Mouse (Mus musculus): ENCODE data around the gene Arhgef16. TPM values are rescaled to one million over a fixed set of nuclear protein-coding genes. Genes with fewer than 3 reads are reported as not detected.

Gene Arhgef16
- total RNA-seq, 2 experiments from 2014 or later, result not detected

DNA sequence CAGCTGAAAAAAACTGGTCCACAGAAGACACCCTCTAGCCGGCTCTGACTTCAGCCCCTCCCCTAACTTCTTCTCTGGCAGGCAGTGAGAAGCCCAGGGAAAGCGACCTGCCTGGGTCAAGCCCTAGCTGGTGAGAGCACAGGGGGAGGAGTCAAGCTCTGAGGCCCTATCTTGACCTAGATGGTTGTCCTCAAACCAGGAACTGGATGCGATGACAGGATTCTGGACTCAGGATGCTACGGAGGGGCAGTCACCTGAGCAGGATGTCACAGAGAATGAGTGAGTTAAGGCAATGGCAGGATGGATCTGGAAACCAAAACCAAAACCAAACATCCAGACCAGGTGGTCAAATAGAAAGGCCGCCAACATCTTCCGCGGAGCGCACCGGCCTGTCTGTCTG is 3.7 kb downstream of the Arhgef16 start:
- 0 out of 2 replicates have a peak, but pooled peaks have one; percentile 14 for ATAC-seq (replicated peaks; ENCODE audit: low FRiP score, poor library complexity, severe bottlenecking)

DNA sequence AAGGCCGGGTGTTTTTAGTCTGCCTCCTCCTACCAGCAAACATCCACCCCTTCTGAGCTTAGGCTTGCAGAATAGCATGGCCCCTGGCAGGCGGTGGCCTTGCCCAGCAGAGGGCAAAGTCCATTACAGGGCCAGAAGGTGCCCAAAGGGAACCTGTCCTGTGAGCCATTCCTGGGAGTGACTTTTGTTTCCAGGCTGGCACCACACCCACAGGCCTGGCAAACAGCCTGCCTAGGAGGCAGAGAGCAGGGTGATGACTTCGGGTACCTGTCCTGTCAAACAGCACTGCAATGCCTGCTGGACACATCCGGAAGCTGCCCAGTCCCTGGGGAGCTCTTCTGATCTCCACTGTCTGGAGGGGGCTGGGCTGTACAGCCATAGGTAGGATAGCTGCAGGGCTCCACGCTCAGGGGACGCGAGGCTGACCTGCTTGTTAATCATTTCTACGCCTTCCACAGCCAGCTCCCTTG is 7.2 kb downstream of the Arhgef16 start:
- ATAC-seq (replicated peaks; ENCODE audit: low FRiP score, poor library complexity, severe bottlenecking), result no peak

DNA sequence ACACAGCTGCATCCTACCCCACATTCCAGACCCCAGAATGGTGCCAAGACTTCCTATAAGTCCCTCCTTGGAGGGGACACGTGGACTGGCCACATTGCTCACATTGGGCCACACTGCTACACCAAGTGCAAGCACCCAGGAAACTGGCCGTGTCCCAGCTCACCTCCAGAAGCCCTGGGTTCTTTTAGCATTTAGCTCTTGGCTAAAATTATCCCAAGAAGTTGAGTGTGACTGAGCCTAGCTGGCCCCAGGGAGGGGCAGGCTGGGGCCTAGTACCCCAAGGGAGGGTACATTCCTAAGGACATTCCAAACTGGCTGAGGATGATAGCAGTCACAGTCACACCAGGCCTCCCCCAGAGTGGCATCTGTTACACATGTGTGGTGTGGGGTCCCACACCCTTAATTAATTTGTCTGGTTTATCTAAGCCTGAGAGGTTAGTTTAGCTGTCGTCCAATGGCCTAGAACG is 7.7 kb downstream of the Arhgef16 start:
- no peak for ATAC-seq (replicated peaks; ENCODE audit: low FRiP score, poor library complexity, severe bottlenecking)

DNA sequence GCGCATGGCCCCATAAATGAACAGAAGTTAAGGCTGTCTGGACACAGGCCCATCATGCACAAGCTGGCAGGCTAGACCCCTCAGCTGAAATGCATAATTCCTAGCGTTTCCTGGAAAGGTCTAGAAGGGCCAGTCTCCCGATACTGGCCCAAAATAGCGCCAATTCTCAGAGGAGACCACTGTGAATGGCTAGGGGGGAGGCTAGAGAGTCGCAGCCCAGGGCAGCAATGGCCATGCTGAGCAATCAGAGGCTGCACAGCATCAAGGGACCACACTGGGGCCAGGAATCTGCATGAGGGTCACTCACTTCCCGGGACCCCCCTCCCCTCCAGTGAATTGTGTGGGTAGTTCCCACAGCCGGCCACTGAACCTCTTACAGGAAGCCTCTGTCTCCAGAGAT is 17.8 kb downstream of the Arhgef16 start:
- ATAC-seq (replicated peaks; ENCODE audit: low FRiP score, poor library complexity, severe bottlenecking), result no peak

DNA sequence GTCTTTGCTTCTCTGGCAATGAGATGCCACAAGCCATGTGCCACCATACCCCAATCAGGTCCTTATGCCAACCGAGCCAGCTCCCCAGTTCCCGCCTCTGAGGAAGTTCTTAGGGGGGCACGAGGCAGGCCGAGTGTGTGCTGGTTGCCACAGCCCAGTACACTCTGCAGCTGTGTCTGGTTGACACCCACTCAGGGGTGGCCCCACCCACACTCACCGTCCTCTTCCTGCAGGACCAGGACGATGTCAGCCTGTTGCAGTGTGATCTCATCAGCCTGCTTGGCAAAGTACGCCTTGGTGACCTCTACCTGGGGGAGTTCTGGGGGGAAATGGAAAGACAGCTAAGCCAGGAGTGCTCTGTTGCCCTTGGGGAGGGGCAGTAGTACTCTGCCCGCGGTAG is 22.0 kb downstream of the Arhgef16 start:
- ATAC-seq (replicated peaks; ENCODE audit: low FRiP score, poor library complexity, severe bottlenecking), result no peak

DNA sequence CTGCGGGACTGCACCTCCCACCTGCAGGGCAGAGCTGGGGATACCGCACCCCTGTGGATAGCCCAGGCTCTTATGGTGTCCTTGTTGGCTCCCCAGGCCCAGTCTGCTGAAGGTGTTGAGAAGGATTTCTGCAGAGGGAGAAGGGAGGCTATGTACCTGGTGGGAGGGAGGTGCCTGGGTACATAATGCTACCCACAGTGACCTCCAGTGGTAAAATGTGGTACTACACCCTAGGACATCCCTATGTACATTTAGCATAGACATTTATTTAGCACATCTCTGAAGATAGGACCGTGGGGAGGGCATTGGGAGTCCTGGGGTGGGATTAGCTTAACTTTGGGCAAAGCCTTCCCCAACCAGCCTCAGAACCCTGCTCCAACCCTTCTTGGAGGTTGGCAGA is 28.5 kb downstream of the Arhgef16 start:
- peak; percentile 61; the same call in 1 of the 2 replicates for ATAC-seq (replicated peaks; ENCODE audit: low FRiP score, poor library complexity, severe bottlenecking)

DNA sequence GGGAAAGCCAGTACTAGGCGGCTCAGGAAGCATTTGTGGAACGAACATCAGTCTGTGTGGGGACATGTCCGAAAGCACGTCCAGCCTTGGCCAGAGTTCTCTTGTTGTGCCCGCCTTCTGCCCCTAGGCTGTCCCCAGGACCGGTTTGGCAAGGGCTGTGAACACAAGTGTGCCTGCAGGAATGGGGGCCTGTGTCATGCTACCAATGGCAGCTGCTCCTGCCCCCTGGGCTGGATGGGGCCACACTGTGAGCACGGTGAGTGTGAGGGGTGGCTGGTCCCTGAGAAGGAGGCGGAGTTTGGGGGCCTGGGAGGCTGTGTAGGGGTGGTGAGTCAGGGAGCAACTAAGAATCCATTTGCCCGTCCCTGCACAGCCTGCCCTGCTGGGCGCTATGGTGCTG is 32.0 kb downstream of the Arhgef16 start:
- no peak for ATAC-seq (replicated peaks; ENCODE audit: low FRiP score, poor library complexity, severe bottlenecking)

DNA sequence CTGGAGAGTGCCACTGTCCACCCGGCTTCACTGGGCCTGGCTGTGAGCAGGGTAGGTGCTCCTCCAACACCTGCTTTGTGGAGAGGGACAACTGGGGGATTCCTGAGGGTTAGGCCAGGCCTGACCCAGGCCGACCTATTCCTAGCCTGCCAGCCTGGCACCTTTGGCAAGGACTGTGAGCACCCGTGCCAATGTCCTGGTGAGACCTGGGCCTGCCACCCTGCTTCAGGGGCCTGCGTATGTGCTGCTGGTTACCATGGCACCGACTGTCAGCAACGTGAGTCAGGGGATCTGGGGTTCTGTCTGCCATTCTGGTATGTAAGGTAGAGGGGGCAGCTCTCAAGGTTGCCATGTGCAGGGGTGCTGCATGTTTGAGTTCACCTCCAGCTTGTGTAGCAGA is 34.0 kb downstream of the Arhgef16 start:
- ATAC-seq (replicated peaks; ENCODE audit: low FRiP score, poor library complexity, severe bottlenecking), result no peak

DNA sequence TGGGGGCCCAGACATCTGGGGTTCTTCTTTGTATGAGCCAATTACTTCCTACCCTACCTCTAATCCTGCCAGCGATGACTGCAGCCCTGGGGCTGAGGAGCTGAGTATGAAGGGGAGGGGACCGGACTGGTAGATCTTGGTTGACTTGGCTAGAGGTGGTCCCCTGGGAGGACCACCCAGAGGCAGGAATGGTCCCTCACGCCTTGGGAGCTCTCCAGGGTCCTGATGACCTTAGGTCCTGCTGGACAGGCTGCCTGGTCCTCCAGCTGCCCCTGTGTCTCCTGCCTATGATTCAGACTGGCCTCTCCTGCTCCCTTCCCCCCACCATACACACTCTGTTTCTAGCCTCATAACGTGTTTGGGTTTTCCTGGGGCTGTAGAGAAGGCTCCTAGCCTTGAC is 39.4 kb downstream of the Arhgef16 start:
- ATAC-seq (replicated peaks; ENCODE audit: low FRiP score, poor library complexity, severe bottlenecking), result no peak

DNA sequence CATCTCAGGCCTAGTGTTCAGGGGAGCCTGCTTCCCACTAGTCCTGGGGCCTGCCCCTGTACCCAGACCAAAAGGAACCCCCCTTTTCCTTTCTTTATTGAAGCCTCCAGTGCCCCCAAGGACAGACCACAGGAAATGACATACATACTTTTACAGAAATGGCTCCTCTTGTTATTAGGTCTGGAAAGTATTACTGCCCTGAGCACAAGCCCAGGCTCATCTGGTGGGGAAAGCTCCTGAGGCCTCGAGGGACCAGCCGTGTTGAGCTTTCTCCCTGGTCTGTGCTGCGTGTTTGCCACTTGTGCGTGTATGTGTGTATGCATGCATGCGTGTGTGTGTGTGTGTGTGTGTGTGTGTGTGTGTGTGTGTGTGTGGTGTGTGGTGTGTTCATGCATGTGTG is 40.7 kb downstream of the Arhgef16 start:
- no peak for ATAC-seq (replicated peaks; ENCODE audit: low FRiP score, poor library complexity, severe bottlenecking)

DNA sequence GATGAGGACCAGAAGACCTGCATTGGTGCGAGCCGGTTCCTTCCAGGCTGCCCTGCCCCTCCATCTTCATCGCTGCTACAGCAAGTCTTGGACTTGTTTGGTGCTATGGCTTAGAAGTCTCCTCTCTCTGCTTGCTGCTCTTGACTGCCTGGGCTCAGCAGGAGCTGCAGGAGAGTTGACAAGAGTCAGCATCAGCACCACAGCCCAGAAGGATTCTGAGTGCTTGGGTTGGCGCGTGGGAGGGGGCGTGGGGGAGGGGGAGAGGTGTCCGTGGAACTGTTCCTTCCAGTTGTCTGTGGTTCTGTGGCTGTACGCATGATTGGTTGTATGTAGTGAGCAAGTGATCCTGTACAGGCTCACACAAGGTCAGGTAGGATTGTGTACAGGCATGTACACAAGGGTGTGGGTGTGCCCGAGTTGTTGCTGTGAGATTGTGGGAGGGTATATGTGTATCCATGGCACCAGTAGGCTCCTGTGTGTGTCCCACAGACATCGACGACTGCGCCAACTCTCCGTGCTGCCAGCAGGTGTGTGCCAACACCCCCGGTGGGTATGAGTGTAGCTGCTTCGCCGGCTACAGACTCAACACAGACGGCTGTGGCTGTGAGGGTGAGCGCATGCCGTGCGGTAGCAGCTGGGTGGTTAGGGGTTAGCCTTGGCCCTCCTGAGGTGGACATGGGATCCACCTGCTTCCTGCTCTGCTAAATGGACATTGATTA is 48.8 kb downstream of the Arhgef16 start:
- no peak for ATAC-seq (replicated peaks; ENCODE audit: low FRiP score, poor library complexity, severe bottlenecking)

DNA sequence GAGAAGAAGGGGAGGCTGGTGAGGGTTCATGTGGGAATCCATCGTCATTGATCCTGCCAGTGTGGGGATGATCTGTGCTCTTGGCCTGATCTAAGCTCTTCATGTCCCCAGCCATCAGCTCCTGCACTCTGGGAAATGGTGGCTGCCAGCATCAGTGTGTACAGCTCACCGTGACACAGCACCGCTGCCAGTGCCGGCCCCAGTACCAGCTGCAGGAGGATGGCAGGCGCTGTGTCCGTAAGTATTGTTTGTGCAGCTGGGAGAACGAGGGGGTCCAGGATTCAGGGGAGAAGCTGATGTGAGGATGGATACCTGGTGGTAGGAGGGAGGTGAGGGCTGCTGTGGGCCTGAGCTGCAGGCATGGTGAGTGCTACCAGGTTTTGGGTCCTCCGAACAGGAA is 52.2 kb downstream of the Arhgef16 start:
- no peak for ATAC-seq (replicated peaks; ENCODE audit: low FRiP score, poor library complexity, severe bottlenecking)

DNA sequence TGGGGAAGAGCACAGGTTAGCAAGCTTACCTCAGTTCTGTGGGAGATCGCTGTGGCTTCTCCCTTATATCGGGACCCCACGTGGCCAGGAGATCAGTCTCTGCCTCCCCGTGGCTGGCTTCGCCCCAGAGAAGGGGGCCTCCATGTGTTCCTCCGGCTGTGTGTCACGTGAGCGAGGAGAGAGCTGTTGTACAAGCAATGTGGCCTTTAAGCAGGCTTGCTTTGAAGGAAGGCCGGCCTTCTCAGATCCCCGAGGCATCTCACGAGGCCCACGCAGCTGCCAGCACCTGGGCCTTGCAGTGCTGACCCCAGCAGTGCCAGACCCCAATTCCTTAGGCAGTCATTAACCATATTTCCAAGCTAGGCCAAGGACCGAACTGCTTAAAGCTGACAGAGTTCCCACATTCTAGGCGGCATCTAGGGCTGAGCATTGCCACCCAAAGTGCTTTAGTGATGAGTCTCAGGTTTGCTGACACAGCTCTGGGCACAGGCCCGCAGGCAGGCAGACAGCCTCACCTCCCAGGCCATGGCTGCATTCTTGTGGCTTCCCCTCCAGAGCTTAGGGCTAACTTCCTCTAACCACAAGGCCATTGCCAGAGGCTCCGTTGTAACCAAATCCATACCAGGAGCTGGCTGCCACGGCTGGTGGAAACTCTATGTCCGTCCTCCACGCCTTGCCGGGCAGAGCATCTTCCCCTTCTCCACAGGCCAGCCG is 53.2 kb downstream of the Arhgef16 start:
- no peak for ATAC-seq (replicated peaks; ENCODE audit: low FRiP score, poor library complexity, severe bottlenecking)

DNA sequence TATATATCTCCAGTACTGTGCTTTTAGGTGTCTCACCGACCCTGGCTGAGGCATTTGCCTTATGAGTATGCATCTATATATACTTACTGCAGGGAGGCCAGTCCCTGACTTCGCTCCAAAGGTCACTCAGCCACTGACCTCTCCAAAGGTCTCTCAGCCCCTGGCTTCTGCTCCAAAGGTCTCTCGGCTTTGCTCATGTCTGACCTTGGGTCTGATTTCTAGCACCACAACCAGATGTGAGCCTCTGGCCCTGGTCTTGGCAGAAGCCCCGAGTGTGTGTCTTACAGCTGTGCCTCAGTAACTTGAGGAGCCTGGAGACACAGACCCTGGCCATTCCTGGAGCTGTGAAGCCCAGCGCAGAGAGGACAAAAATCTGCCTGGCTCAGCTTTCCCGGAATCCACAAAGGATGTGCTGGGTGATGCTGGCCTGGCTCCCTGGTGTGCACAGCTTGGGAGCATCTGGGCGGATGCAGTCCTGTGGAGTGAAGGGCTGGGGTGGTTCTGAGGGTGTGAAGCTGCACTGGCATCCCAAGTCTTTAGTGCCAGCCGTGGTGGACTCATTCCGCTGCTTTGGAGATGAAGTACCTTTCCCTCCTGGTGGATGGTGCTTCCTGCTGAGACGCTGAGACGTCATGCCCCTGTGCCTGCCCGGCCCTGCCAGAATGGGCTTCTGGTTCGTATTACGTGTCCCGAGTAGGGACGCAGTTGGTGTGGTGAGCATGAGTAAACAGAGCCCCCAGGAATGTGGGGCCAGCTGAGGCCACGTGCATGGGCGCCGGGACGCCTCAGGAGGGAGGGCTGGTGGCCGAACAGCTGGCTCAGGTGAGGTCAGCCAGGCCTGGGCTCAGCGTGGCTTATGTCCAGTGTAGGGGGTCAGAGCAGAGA is 54.0 kb downstream of the Arhgef16 start:
- no peak for ATAC-seq (replicated peaks; ENCODE audit: low FRiP score, poor library complexity, severe bottlenecking)

DNA sequence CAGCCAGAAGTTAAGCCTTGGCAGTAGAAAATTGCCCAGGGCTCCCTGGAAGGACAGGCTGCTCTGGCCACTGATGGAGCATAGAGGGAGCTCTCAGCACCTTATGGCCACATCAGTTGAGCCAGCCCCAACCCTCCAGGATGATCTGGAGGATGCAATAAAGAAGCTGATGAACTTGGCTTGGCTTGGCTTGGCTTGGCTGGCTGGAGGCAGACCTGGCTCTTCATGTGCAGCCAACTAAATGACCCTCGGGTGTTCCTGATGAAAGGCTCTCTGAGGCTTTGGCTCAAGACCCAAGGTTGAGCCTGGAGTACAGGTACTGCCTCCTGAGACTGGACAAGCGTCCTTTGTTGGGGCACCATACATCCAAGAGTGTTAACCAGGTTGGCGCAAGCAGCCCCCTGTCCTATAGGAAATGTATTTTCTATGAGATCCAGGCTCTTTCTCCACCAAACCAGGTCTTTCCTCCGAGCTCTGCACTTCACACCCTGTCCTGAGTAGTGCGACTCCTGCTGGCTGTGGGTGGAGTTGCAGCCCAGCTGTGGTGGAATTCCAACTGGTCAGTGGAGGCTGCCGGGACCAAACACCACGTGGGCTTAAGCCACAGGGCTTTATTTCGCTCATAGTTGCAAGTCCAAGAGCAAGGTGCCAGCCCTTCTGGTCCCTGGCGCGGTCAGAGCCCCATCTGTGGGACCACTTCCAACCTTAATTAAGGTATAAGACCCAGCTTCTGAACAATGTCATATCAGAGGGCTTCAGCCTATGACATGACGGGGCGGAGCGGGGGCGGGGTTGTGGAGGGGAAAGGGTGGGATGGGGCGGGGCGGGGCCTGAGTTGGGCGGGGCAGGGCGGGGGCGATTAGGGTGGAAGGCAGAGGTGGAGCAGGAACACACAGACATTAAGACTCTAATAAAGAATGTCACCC is 55.1 kb downstream of the Arhgef16 start:
- ATAC-seq (replicated peaks; ENCODE audit: low FRiP score, poor library complexity, severe bottlenecking), result peak; percentile 74

DNA sequence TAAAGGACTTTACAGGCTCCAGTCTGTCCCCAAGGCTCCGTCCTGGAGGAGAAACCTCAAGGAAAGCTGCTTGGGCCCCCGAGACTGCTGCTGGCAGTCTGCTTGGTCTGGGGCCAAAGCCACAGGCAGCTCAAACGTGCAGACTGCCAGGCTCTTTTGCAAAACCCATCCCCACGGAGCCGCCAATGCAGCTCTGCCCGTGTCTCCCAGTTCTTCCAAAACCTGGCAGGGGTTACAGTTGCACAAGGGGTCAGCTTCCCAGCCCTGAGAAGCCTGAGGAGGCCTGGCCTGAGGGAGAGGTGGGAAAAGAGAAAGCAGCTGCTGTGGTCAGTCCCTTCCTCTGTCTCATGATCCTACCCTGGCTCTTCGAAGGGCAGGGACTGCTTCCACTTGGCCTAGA is 56.1 kb downstream of the Arhgef16 start:
- ATAC-seq (replicated peaks; ENCODE audit: low FRiP score, poor library complexity, severe bottlenecking), result no peak

DNA sequence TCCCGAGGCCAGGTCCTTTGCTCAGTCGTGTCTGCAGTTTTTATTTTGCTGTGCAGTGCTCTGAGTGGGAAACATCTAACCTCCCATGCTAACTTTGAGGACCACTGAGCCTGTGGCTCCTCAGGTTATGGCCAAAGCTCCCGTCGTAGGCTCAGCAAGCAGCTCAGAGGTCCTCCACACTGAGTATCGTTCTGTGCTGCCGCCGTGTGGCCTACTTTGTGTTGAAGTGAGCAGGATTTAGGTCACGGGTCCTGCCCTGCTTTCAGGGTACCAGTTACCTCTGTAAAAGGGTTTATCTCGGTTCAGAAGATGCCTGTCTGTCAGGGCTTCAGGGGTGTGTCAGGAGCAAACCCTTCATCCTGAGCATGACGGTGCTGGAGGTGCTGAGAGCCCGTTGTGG is 60.9 kb downstream of the Arhgef16 start:
- no peak for ATAC-seq (replicated peaks; ENCODE audit: low FRiP score, poor library complexity, severe bottlenecking)

DNA sequence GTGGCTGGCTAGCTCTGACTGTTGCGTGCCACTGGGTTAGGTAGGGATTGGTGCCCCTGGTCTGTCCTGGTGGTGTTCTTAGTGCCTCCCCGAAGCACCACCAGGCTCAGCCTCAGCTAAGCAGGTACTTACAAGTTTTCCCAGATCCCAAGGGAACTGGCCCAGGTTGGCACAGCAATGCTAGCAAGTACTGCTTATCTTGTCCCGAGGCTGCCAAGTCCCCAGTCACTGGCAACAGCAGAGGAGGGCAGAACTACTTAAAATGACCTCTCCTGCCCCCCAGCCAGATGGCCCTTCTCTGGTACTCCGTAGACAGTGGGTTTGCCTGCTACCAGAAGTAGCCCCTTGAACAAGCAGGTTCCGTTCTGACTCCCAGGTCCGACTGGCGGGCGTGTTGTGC is 62.3 kb downstream of the Arhgef16 start:
- no peak for ATAC-seq (replicated peaks; ENCODE audit: low FRiP score, poor library complexity, severe bottlenecking)

DNA sequence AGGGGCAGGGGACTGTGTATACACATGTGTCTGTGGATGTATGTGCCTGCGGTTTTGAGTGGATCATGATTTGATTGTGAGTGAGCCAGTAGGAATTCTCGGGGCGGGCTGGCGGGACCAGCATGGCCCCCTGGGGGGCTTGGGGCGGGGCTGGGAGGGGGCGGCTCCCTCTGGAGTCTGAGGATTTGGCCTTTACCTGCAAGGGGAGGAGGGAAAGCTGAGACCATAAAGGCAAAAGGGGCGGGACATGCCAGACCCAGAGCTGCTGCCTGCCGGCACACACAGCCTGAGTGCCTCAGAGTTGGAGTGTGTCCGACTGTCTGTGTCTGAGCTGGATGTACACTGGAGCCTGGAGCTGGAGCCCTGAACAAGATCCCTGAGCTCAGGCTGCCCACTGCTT is 64.2 kb downstream of the Arhgef16 start:
- ATAC-seq (replicated peaks; ENCODE audit: low FRiP score, poor library complexity, severe bottlenecking), result no peak

All from erythroblast, adult 5-6 weeks (primary cell).